Mouse (Mus musculus): ENCODE measurements around the gene Hsd17b14. TPM values are rescaled to one million over a fixed set of nuclear protein-coding genes. Genes with fewer than 3 reads are reported as not detected.

Hsd17b14 gene
- polyA plus RNA-seq (2012; ENCODE audit: low replicate concordance), result 0.28 and 0.90 TPM in 2 replicates

GRCm38 (mm10) chr7:45554744-45555143 lies at the start of gene Hsd17b14:
TSS of gene Hsd17b14 (plus strand) at chr7:45554893.

GRCm38 (mm10) chr7:45509912-45510787 lies 44.5 kb upstream of the Hsd17b14 start, which contains the start of gene Nucb1:
TSS of gene Nucb1 (minus strand) at chr7:45510406.

GRCm38 (mm10) chr7:45525809-45526473 lies 28.8 kb upstream of the Hsd17b14 start, which contains the start of the genes Ppp1r15a and Plekha4:
TSS of gene Ppp1r15a (minus strand) at chr7:45526268.
TSS of gene Plekha4 (plus strand) at chr7:45526330.

GRCm38 (mm10) chr7:45570103-45570741 lies 15.5 kb downstream of the Hsd17b14 start, which contains the start of gene Bcat2:
TSS of gene Bcat2 (plus strand) at chr7:45570153.

GRCm38 (mm10) chr7:45617042-45617695 lies 62.5 kb downstream of the Hsd17b14 start, which contains the start of gene Fut1:
TSS of gene Fut1 (plus strand) at chr7:45617289.

Other genes with a start within 250 kb of the Hsd17b14 start
- gene Trpm4, start 221.1 kb upstream of the Hsd17b14 start, polyA plus RNA-seq (2012; ENCODE audit: low replicate concordance), result 6.9 and 12.1 TPM in 2 replicates
- gene Hrc, start 219.6 kb upstream of the Hsd17b14 start, polyA plus RNA-seq (2012; ENCODE audit: low replicate concordance), result not detected in 2 replicates
- gene Ppfia3, start 187.9 kb upstream of the Hsd17b14 start, polyA plus RNA-seq (2012; ENCODE audit: low replicate concordance), result 0.28 and 2.0 TPM in 2 replicates
- 0.53 TPM in 1 of 2 replicates, not detected in the other for gene Lin7b, start 184.3 kb upstream of the Hsd17b14 start, polyA plus RNA-seq (2012; ENCODE audit: low replicate concordance)
- 628 and 1,029 TPM in 2 replicates for gene Snrnp70, start 159.2 kb upstream of the Hsd17b14 start, polyA plus RNA-seq (2012; ENCODE audit: low replicate concordance)
- not detected in 2 replicates for gene Kcna7, start 149.2 kb upstream of the Hsd17b14 start, polyA plus RNA-seq (2012; ENCODE audit: low replicate concordance)
- 0.08 and 0.28 TPM in 2 replicates for gene Ntf5, start 141.2 kb upstream of the Hsd17b14 start, polyA plus RNA-seq (2012; ENCODE audit: low replicate concordance)
- gene Lhb, start 134.1 kb upstream of the Hsd17b14 start, polyA plus RNA-seq (2012; ENCODE audit: low replicate concordance), result not detected in 2 replicates
- gene Gys1, start 120.0 kb upstream of the Hsd17b14 start, polyA plus RNA-seq (2012; ENCODE audit: low replicate concordance), result 15.9 and 25.8 TPM in 2 replicates
- gene Ruvbl2, start 116.8 kb upstream of the Hsd17b14 start, polyA plus RNA-seq (2012; ENCODE audit: low replicate concordance), result 87.7 and 154 TPM in 2 replicates
- 6,376 and 13,145 TPM in 2 replicates for gene Ftl1, start 95.0 kb upstream of the Hsd17b14 start, polyA plus RNA-seq (2012; ENCODE audit: low replicate concordance)
- 173 and 185 TPM in 2 replicates for gene Bax, start 88.0 kb upstream of the Hsd17b14 start, polyA plus RNA-seq (2012; ENCODE audit: low replicate concordance)
- gene Tulp2, start 73.0 kb upstream of the Hsd17b14 start, polyA plus RNA-seq (2012; ENCODE audit: low replicate concordance), result not detected in 2 replicates
- gene Gm45808, start 68.1 kb upstream of the Hsd17b14 start, polyA plus RNA-seq (2012; ENCODE audit: low replicate concordance), result not detected in 2 replicates
- 0.81 and 2.1 TPM in 2 replicates for gene Dhdh, start 66.1 kb upstream of the Hsd17b14 start, polyA plus RNA-seq (2012; ENCODE audit: low replicate concordance)
- 224 and 245 TPM in 2 replicates for gene Nucb1, start 44.5 kb upstream of the Hsd17b14 start, polyA plus RNA-seq (2012; ENCODE audit: low replicate concordance)
- gene Ppp1r15a, start 28.6 kb upstream of the Hsd17b14 start, polyA plus RNA-seq (2012; ENCODE audit: low replicate concordance), result 60.5 and 214 TPM in 2 replicates
- 0.77 and 1.2 TPM in 2 replicates for gene Plekha4, start 28.6 kb upstream of the Hsd17b14 start, polyA plus RNA-seq (2012; ENCODE audit: low replicate concordance)
- 14.0 and 38.4 TPM in 2 replicates for gene Bcat2, start 15.3 kb downstream of the Hsd17b14 start, polyA plus RNA-seq (2012; ENCODE audit: low replicate concordance)
- 0.17 TPM in 1 of 2 replicates, not detected in the other for gene Fgf21, start 60.6 kb downstream of the Hsd17b14 start, polyA plus RNA-seq (2012; ENCODE audit: low replicate concordance)
- gene Fut1, start 62.4 kb downstream of the Hsd17b14 start, polyA plus RNA-seq (2012; ENCODE audit: low replicate concordance), result 0.18 and 0.93 TPM in 2 replicates
- 0.25 and 0.31 TPM in 2 replicates for gene Izumo1, start 66.9 kb downstream of the Hsd17b14 start, polyA plus RNA-seq (2012; ENCODE audit: low replicate concordance)
- 3.0 and 3.6 TPM in 2 replicates for gene Rasip1, start 72.6 kb downstream of the Hsd17b14 start, polyA plus RNA-seq (2012; ENCODE audit: low replicate concordance)
- 0.20 and 0.42 TPM in 2 replicates for gene Mamstr, start 85.1 kb downstream of the Hsd17b14 start, polyA plus RNA-seq (2012; ENCODE audit: low replicate concordance)
- gene Fut2, start 111.5 kb downstream of the Hsd17b14 start, polyA plus RNA-seq (2012; ENCODE audit: low replicate concordance), result not detected in 2 replicates
- gene Ntn5, start 129.1 kb downstream of the Hsd17b14 start, polyA plus RNA-seq (2012; ENCODE audit: low replicate concordance), result 1.4 and 3.5 TPM in 2 replicates
- gene Sec1, start 139.5 kb downstream of the Hsd17b14 start, polyA plus RNA-seq (2012; ENCODE audit: low replicate concordance), result 0.18 and 0.44 TPM in 2 replicates
- 1.5 and 3.9 TPM in 2 replicates for gene Car11, start 144.9 kb downstream of the Hsd17b14 start, polyA plus RNA-seq (2012; ENCODE audit: low replicate concordance)
- gene Dbp, start 150.2 kb downstream of the Hsd17b14 start, polyA plus RNA-seq (2012; ENCODE audit: low replicate concordance), result 18.0 and 48.2 TPM in 2 replicates
- gene Rpl18, start 160.6 kb downstream of the Hsd17b14 start, polyA plus RNA-seq (2012; ENCODE audit: low replicate concordance), result 7,990 and 13,125 TPM in 2 replicates
- 102 and 136 TPM in 2 replicates for gene Sphk2, start 163.1 kb downstream of the Hsd17b14 start, polyA plus RNA-seq (2012; ENCODE audit: low replicate concordance)
- gene Fam83e, start 166.3 kb downstream of the Hsd17b14 start, polyA plus RNA-seq (2012; ENCODE audit: low replicate concordance), result 0.07 and 0.22 TPM in 2 replicates
- not detected in 2 replicates for gene Spaca4, start 170.9 kb downstream of the Hsd17b14 start, polyA plus RNA-seq (2012; ENCODE audit: low replicate concordance)
- gene Lmtk3, start 228.8 kb downstream of the Hsd17b14 start, polyA plus RNA-seq (2012; ENCODE audit: low replicate concordance), result 0.64 and 3.0 TPM in 2 replicates
- 0.58 TPM in 1 of 2 replicates, not detected in the other for gene Sult2b1, start 229.8 kb downstream of the Hsd17b14 start, polyA plus RNA-seq (2012; ENCODE audit: low replicate concordance)